Mouse (Mus musculus): ENCODE measurements around the gene Atp5l. TPM values are rescaled to one million over a fixed set of nuclear protein-coding genes. Genes with fewer than 3 reads are reported as not detected.

The Atp5l gene
- polyA plus RNA-seq, 1 experiment from 2014 or later: 698 TPM

DNA sequence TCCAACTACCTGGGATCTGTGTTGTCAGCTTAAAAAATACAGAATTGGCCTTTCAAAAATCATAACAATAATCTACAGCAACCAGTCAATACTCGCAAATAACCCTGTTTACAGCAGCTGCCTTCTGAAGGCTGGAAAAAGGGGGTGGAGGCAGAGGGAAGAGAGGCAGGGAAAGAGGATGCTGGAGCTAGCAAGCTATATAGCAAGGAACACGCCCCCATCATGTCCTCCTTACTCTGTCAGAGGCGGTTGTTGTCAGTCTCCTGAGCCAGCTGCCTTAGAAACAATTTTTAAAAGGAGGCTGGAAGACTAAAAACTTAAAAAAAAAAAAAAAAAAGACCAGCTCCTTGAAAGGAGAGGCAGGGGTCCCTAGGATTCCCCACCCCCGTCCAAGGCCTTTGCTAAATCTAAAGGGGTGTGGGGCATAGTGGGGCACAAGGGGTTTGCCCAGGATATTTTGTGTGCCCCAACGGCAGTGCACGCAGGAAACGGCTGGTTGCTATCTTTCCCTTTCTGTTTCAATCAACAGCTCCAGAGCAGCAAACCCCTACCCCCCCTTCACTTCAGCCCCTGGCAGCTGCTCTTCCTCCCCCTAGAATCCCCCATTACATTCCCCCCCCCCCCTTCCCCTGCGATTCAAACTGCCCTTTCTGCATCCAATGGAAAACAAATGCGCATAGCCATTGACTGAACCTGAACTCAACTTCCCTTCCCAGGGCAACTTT, 41.6 kb downstream of the Atp5l start:
- 17% methylated on average over 9 of the region's 9 CpGs for whole genome bisulfite sequencing
- Histone ChIP-seq H3K27ac (replicated peaks; ENCODE audit: low read depth, low read length) (peak overlapping the region; percentile 99), H3K4me2 (ENCODE audit: low read length) (peak overlapping the region; percentile 90), H3K27me3 (ENCODE audit: control insufficient read depth, insufficient read depth, low read length) (no peaks in the 10 kb centered on the region), H3K36me3 (ENCODE audit: control insufficient read depth, insufficient read depth, low read length) (no peaks in the 10 kb centered on the region), H3K9me3 (ENCODE audit: control insufficient read depth, low read length) (no peaks in the 10 kb centered on the region), H3K4me3 (replicated peaks; ENCODE audit: low read depth, low read length) (peak overlapping the region; percentile 99), H3K4me1 (ENCODE audit: control insufficient read depth, insufficient read depth, low read length) (peaks cover 42% of the 10 kb centered on the region), H3K9ac (replicated peaks; ENCODE audit: low read length) (peak overlapping the region; percentile 94)
- ATAC-seq (ENCODE audit: low FRiP score, low TSS enrichment): no peak
- DNase-seq: peak; percentile 46

DNA sequence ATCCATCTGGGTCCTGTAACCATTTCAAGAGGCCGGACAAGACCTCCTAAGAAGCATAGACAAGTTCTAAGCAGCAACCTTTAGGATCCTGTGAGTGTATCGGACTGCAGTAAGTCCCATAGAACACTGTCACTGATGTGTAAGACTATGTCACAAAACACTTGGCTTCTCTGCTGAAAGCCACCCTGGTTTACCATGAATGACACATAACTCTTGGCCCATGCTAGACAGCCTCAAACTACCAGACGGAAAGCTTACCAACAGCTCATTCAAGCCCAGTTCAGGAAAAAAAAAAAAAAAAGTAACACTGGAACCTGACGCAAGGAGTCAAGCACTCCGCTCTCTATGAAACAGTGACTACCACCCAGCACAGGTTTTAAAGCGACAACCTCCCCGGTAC, 42.9 kb downstream of the Atp5l start:
- no peak for DNase-seq
- no peak overlapping the region for H3K9ac ChIP-seq (replicated peaks; ENCODE audit: low read length)
- no peak overlapping the region for H3K27ac ChIP-seq (replicated peaks; ENCODE audit: low read depth, low read length)
- H3K27me3 ChIP-seq (ENCODE audit: control insufficient read depth, insufficient read depth, low read length): no peaks in the 10 kb centered on the region
- H3K4me1 ChIP-seq (ENCODE audit: control insufficient read depth, insufficient read depth, low read length): peaks cover 39% of the 10 kb centered on the region
- no peak for ATAC-seq (ENCODE audit: low FRiP score, low TSS enrichment)
- no peaks in the 10 kb centered on the region for H3K9me3 ChIP-seq (ENCODE audit: control insufficient read depth, low read length)
- WGBS: 93% methylated on average over 7 of the region's 7 CpGs
- no peak overlapping the region for H3K4me3 ChIP-seq (replicated peaks; ENCODE audit: low read depth, low read length)
- H3K4me2 ChIP-seq (ENCODE audit: low read length): peak overlapping the region; percentile 90
- no peaks in the 10 kb centered on the region for H3K36me3 ChIP-seq (ENCODE audit: control insufficient read depth, insufficient read depth, low read length)

DNA sequence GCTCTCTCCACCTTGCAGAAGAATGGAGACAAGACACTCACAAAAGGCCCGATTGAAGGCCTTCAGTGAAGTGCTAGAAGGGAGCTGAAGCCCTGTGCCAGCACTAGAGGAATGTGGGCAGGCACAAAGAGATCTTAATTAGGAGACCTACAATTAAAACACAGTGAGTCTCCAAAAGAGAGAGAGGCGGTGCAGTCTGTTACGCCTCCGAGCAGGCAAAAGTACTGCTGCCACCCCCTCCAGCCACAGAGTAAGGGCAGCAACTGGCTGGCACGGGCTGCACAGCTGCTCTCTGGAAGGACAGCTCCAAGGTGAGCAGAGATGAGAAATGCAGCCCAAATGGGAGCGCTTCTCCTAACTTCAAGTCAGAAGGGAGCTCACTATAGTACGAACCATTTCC, 45.1 kb downstream of the Atp5l start:
- Histone ChIP-seq H3K27ac (replicated peaks; ENCODE audit: low read depth, low read length) (no peak overlapping the region), H3K4me2 (ENCODE audit: low read length) (0 out of 2 replicates have a peak overlapping the region, but pooled peaks have one; percentile 11), H3K36me3 (ENCODE audit: control insufficient read depth, insufficient read depth, low read length) (no peaks in the 10 kb centered on the region), H3K4me1 (ENCODE audit: control insufficient read depth, insufficient read depth, low read length) (peaks cover 39% of the 10 kb centered on the region), H3K9ac (replicated peaks; ENCODE audit: low read length) (peak overlapping the region; percentile 7; the same call in 1 of the 2 replicates), H3K27me3 (ENCODE audit: control insufficient read depth, insufficient read depth, low read length) (no peaks in the 10 kb centered on the region), H3K4me3 (replicated peaks; ENCODE audit: low read depth, low read length) (no peak overlapping the region), H3K9me3 (ENCODE audit: control insufficient read depth, low read length) (no peaks in the 10 kb centered on the region)
- 48% methylated on average over 7 of the region's 7 CpGs for WGBS
- DNase-seq (no peak), ATAC-seq (ENCODE audit: low FRiP score, low TSS enrichment) (no peak)

DNA sequence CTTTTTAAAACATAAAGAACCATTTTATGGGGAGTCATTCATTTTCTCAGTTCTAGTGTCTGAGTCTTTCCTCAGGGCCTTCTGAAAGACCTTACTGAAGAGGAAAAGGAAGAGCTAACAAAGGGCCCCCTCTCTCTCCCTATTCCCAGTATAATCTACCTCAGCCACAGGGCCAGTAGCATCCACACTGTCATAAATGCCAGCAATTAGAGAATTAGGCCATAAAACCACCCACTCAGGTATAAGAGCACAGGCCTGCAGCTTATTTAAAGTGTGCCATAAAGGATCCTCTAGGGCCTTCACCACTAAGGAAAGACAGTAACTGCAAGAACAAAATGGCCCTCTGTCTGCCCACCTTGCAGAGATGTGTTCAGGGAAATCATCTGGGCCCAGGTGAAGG, 46.3 kb downstream of the Atp5l start:
- no peak for ATAC-seq (ENCODE audit: low FRiP score, low TSS enrichment)
- Histone ChIP-seq H3K27me3 (ENCODE audit: control insufficient read depth, insufficient read depth, low read length) (no peaks in the 10 kb centered on the region), H3K4me2 (ENCODE audit: low read length) (no peak overlapping the region), H3K9ac (replicated peaks; ENCODE audit: low read length) (no peak overlapping the region), H3K36me3 (ENCODE audit: control insufficient read depth, insufficient read depth, low read length) (no peaks in the 10 kb centered on the region), H3K9me3 (ENCODE audit: control insufficient read depth, low read length) (no peaks in the 10 kb centered on the region), H3K4me1 (ENCODE audit: control insufficient read depth, insufficient read depth, low read length) (peaks cover 38% of the 10 kb centered on the region), H3K4me3 (replicated peaks; ENCODE audit: low read depth, low read length) (no peak overlapping the region), H3K27ac (replicated peaks; ENCODE audit: low read depth, low read length) (no peak overlapping the region)
- DNase-seq: no peak

DNA sequence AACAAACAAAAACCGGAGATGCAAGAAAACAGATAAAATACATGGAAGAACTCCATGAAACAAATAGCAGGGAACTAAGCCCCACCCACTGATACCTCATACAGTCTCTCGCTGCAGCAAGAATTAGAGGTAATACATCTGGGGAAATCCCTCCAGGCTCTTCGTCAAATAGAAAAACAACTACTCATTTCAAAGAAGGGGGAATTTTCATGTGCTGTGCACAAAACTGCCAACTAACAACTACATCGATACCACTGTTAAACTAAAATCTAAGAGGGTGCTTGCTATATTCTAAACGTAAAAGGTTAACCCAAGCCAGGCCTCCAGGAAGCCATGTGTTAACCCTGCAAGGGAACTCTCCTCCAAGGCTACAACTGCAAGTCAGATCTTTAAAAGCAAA, 46.9 kb downstream of the Atp5l start:
- Histone ChIP-seq H3K9ac (replicated peaks; ENCODE audit: low read length) (no peak overlapping the region), H3K4me2 (ENCODE audit: low read length) (no peak overlapping the region), H3K36me3 (ENCODE audit: control insufficient read depth, insufficient read depth, low read length) (no peaks in the 10 kb centered on the region), H3K9me3 (ENCODE audit: control insufficient read depth, low read length) (no peaks in the 10 kb centered on the region), H3K4me1 (ENCODE audit: control insufficient read depth, insufficient read depth, low read length) (peaks cover 34% of the 10 kb centered on the region), H3K27me3 (ENCODE audit: control insufficient read depth, insufficient read depth, low read length) (no peaks in the 10 kb centered on the region), H3K4me3 (replicated peaks; ENCODE audit: low read depth, low read length) (no peak overlapping the region), H3K27ac (replicated peaks; ENCODE audit: low read depth, low read length) (no peak overlapping the region)
- 80% methylated on average over 5 of the region's 5 CpGs for WGBS
- DNase-seq (no peak), ATAC-seq (ENCODE audit: low FRiP score, low TSS enrichment) (no peak)

DNA sequence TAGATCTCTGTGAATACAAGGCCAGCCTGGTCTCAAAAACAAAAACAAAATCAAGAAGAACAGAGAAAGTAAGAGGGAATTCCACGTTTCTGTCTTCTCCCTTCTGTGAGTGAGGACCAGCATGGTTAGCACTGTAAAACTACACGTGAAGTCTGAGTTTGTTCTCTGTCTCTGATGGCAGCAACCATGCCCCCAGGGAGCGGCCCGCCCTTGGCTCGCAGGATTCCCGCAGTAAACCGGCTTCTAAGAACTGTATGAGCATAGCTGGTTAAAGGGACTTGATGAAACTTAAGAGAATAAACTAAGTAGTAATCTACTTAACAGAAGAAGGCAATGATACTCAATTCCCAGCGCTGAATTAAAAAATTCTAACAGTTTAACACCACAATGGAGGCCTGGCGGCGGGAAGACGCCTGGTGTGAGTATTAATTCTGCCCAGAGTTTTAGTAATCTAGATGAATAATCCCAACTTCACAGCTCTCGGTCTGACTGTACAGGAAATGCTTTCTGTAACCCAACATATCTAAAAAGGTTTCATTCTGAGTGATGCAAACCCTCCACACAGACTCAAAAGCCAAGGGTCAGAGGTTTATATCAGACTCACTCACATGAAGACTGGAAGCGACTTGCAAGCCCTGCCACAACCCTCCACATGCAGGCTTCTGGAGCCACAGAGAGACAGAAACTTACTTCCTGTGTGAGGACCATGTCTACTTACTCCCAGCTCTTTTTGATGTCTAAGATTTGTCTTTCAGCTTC, 52.0 kb downstream of the Atp5l start:
- Histone ChIP-seq H3K27me3 (ENCODE audit: control insufficient read depth, insufficient read depth, low read length) (no peaks in the 10 kb centered on the region), H3K4me1 (ENCODE audit: control insufficient read depth, insufficient read depth, low read length) (peaks cover 8% of the 10 kb centered on the region; the same call in 1 of the 2 replicates), H3K27ac (replicated peaks; ENCODE audit: low read depth, low read length) (no peak overlapping the region), H3K36me3 (ENCODE audit: control insufficient read depth, insufficient read depth, low read length) (peaks cover 22% of the 10 kb centered on the region), H3K9me3 (ENCODE audit: control insufficient read depth, low read length) (no peaks in the 10 kb centered on the region), H3K4me3 (replicated peaks; ENCODE audit: low read depth, low read length) (no peak overlapping the region), H3K4me2 (ENCODE audit: low read length) (no peak overlapping the region), H3K9ac (replicated peaks; ENCODE audit: low read length) (no peak overlapping the region)
- WGBS: 86% methylated on average over 13 of the region's 13 CpGs
- DNase-seq (no peak), ATAC-seq (ENCODE audit: low FRiP score, low TSS enrichment) (no peak)

DNA sequence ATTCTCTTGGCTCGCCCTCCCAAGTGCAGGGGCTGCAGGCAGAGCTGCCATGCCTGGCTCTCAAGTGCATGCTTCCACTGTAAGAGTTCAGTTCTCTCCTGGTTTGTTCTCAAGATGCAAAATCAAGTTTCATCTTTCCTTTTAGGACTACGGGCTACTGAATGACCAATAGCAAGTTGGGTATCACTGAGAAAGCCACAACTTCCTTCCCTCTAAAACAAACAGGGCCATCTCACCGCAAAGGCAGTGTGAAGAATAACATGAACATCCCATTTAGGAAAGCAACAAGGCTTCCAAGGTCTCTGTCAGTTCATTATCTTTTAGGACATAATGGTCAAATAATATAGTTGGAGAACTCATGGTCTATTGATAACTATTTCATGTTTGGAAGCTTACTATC, 52.9 kb downstream of the Atp5l start:
- WGBS: 89% methylated on average over 3 of the region's 3 CpGs
- Histone ChIP-seq H3K9me3 (ENCODE audit: control insufficient read depth, low read length) (no peaks in the 10 kb centered on the region), H3K4me1 (ENCODE audit: control insufficient read depth, insufficient read depth, low read length) (peaks cover 8% of the 10 kb centered on the region; the same call in 1 of the 2 replicates), H3K4me3 (replicated peaks; ENCODE audit: low read depth, low read length) (no peak overlapping the region), H3K9ac (replicated peaks; ENCODE audit: low read length) (no peak overlapping the region), H3K27me3 (ENCODE audit: control insufficient read depth, insufficient read depth, low read length) (no peaks in the 10 kb centered on the region), H3K4me2 (ENCODE audit: low read length) (no peak overlapping the region), H3K36me3 (ENCODE audit: control insufficient read depth, insufficient read depth, low read length) (peaks cover 27% of the 10 kb centered on the region), H3K27ac (replicated peaks; ENCODE audit: low read depth, low read length) (no peak overlapping the region)
- no peak for DNase-seq
- no peak for ATAC-seq (ENCODE audit: low FRiP score, low TSS enrichment)

DNA sequence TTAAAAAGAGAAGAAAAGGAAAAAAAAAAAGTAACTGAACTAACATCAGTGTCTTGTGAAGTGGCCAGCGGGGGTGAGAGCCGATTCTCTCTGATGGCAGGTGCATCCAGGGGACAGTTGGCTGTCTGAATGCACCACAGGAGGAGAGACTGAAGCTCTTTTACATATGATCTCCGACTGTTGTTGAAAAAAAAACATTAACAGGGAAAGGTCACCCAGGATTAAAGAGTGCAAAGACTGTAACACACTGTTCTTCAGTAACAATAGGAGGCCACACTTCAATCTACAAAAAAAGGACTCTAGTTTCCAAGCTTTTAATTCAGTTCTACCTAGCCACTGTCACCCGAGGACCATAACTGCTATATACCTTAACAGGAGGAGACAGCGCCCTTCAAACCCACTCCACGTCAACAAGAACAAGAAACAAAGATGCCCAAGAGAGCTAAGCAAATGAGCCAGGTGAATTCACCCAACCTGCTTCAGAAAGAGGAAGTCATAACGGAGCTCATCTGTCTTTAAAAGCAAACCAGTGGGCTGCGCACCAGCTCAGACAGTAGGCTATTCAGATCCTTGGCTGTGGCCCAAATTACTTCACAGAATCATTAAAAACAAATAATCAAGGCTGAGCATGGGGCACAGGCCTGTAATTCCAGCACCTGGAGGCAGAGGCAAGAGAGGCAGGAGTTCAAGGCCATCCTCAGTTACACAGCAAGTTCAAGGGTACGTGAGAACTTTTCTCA, 53.9 kb downstream of the Atp5l start:
- no peaks in the 10 kb centered on the region for H3K27me3 ChIP-seq (ENCODE audit: control insufficient read depth, insufficient read depth, low read length)
- peaks cover 8% of the 10 kb centered on the region; the same call in 1 of the 2 replicates for H3K4me1 ChIP-seq (ENCODE audit: control insufficient read depth, insufficient read depth, low read length)
- no peak overlapping the region for H3K4me2 ChIP-seq (ENCODE audit: low read length)
- DNase-seq: peak; percentile 31
- no peak overlapping the region for H3K4me3 ChIP-seq (replicated peaks; ENCODE audit: low read depth, low read length)
- no peak for ATAC-seq (ENCODE audit: low FRiP score, low TSS enrichment)
- H3K9me3 ChIP-seq (ENCODE audit: control insufficient read depth, low read length): no peaks in the 10 kb centered on the region
- no peak overlapping the region for H3K27ac ChIP-seq (replicated peaks; ENCODE audit: low read depth, low read length)
- 55% methylated on average over 9 of the region's 9 CpGs for WGBS
- H3K9ac ChIP-seq (replicated peaks; ENCODE audit: low read length): no peak overlapping the region
- peaks cover 29% of the 10 kb centered on the region for H3K36me3 ChIP-seq (ENCODE audit: control insufficient read depth, insufficient read depth, low read length)
